Mouse (Mus musculus) mesoderm, embryonic 11.5 days (tissue): ENCODE results near the gene Furin.
A peak's percentile ranks its signal among the peaks of the same experiment; 100 is the strongest.

Experiments used
- DNase-seq: peaks from one replicate; pipeline ENCODE4 v3.0.0-alpha.2; 2012; ENCODE audit warnings: low read depth, low spot score

Gene Furin

DNA sequence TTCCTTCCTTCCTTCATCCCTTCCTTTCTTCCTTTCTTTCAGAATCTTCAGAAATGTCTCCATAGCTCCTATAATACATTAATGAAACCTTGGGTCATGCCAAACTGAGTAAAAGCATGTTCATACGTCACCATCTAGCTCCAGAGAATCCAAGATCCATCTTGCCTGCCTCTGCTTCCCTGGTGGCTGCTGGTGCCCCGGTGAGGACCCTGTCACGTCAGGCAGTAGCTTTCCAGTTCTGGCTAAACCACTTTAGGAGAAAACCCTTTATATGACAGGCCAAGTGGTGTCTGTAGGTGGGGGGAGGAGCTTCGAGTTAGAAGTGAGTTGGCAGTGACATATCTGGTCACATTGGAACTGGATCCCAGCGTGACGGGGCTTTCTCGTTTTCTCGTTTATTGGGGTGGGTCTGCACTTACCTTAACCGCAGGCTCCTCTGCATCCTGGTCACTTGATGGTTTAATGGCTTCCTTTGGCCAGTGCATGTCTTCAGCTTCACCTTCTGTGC is at the start of gene Furin:
TSS of gene Furin (minus strand) at position 249 of the 508 bp plus-strand sequence.
- DNase-seq = no peak

DNA sequence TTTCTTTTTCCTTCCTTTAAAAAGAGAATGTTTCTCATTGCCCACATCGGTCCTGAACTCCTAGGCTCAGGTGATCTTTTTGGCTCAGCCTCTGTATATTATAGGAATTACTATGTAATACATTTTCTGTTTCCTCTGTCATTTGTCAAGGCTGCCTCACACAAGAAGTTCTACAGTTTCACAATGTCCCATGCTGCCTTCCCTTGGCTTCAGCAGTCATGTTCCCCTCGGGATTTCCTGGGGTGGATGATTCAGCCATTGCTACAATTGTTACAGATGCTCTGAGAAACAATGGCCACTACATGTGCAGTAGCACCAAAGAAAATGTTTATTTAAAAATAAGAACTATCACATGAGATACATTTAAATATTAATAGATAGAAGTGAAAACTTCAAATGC is 49.5 kb upstream of the Furin start:
- DNase-seq = no peak

DNA sequence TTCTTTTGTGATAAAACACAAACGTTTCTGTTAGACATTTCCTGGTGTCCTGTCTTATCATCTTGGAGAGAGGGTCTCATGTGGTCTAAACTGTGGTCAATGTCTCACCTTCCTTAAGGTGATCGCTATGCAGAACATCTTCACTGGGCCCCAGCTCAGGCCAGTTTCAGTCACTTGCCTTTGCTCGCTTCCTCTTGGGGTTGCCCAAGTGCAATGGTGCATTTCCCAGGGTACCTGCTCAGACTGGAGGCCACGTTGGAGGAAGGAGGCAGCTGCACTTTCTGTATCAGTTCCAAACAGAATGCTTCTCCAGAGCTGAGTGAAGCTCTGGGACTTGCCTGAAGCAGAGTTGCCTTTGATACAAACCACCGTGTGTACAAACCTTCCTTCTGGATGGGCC is 48.8 kb upstream of the Furin start:
- DNase-seq = no peak

DNA sequence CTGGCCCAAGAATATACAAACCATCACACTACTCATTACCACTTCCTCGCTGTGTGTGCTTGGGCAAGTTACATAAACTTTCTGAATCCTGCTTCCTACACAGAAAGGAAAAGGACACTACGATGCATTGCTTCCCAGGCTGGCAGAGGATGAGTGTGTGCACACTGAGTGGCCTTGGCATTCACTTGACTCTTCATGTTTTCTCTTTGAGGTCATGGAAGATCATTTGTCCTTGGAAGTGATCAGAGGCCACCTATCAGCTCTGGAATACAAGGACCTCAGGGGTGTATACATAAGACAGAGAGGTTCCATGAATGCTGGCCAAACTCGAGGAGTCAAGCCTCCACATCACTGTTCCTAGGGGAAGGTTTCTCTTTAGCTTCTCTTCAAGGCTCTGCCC is 47.9 kb upstream of the Furin start:
- DNase-seq = no peak

DNA sequence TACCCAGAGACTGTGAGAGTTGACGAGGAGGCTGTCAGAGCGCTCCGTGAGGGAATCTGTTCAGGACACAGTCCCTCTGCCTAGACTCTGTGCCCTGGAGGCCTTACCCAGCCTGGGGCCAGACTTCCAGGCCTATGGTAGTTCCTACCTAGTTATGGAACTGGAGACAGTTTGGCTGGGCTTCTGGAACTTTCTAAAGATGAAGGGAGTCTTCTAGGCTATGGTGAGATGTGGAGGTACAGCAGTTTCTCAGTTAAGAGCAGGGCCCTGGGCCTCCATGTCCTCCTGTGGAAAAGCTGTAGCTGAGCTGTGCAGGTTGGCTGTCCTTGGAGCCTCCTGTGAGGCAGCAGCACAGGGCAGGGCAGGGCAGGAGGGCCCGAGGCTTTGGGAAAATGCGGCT is 47.0 kb upstream of the Furin start:
- DNase-seq = no peak

DNA sequence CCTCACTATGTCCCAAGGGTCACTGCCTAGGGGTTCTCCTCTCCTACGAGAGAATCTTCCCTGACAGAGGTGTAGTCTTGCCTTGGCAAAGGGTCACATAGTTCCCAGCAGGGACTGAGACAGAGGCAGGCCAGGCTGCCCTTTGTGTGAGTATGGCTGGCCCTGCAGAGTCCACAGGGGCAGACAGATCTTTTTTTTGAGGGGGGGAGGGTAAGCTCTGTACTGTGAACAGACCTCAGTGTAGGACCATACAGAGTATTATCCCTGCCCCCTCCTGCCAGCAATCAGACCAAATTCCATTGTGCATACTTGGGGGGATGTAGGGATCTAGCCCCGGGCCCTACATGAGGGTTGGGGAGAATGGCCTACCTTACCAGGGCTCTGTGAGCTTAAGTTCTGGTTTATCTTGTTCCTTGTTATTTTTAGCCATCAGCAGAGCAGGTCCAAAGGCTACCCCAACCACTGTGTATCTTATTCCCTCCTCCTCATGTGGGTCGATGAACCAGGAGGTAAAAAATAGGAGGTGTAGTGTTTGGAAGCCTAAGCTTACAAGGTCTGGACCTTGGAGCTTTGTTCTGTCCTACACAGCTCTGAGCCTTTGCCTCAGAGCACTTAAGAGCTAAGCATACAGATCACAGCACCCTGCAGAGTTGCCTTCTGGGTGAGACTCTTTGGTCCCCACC is 46.5 kb upstream of the Furin start:
- DNase-seq = no peak

DNA sequence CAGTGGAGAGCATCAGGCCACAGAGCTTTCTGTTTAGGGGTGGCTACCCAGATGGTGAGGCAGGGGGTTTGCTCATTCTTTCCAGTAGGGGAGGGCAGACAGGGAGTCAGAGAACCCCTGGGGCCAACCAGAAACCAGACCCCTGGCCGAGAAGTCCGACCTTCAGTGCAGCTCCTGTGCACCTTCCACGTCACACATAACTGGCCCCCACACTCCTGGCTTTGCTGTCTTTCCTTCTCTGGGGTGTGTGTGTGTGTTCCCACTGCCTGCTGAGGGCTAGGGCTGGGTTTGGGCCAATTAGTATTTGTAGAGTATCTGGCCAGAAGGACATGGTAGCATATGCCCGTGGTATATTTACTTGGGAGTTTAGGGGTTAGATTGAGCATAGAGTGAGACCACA is 45.1 kb upstream of the Furin start:
- no peak for DNase-seq

DNA sequence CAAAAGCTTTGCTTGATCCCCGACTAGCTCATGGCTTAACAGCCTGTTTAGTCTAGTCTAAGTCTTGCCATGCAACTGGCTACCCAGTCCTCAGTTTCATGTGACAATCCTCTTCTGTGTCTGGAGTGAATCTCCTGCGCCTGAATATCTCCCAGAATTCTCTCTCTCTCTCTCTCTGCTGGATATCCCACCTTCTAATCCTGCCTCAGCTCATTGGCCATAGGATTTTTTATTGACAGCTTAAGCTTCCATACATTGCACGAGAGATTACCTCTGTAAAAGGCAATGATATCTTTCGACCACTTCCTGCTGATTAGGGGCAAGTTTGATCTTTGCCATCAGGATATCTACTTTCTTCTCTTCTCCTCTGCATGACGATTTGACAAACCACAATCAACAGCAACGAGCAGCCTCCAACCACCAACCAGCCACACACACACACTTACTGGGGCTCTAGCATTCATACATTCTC is 44.4 kb upstream of the Furin start:
- DNase-seq = no peak

DNA sequence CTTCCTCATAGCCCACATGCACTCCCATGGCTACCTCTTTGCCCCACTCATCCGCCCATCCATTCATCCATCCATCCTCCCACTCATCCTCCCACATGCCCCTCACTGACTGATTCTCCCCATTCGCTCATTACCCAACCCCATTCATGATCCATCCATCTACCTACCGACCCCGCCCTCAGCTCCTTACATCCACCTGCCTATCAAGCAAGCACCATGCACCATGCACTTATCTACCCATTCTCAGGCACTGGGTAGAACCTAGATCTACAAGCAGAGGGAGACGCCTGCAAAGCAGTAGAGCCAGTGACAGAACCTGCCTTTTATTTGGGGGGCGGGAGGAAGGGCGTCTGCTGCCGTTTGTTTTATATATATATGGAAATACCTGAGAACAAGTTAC is 42.1 kb upstream of the Furin start:
- DNase-seq = no peak

DNA sequence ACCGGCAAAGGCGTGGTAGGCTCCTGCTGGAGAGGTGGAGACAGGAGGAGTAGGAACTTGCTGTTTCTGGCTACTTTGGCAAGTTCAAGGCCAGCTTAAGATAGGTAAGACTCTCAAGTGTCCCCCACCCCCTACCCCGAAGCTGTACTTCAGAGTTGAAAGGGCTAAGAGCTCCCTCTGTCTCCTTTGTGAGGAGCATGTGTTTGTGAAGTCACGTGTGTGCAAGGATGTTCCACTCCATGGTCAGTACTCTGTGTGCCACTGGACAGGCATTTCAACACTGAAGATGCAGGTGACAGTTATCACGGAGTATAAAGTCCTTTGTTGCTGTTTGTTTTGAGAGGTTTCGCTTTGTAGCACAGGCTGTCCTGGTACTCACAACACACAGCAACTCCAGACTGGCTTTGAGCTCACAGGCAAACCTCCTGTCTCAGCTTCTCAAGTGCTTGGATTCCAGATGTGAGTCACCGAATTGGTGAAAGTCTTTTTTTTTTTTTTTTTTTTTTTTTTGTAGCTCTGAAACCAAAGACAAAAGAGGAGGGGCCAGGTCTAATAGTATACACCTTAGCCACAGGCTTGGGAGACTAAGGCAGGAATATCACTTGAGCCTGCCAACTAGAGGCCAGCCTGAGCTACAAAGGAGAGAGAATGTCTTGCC is 41.1 kb upstream of the Furin start:
- DNase-seq = no peak

DNA sequence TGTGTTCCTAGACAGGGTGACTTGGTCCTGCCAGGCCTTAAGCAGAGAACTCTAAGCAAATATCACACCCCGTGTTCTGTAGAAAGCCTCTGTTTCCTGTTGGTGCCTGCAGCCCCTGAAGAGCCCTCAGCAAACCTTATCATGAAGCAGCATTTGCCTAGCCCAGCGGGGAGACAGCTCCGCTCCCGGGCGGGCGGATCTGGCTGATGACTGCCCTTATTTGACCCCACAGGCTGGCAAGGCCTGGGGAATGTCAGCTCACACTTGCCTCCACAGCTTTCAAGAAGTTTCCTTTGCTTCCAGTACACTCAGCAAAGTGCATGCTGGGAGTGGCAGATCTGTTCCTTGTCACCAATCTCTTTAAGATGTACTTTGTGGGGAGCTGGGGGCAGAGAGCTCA is 40.3 kb upstream of the Furin start:
- peak; percentile 56 for DNase-seq

DNA sequence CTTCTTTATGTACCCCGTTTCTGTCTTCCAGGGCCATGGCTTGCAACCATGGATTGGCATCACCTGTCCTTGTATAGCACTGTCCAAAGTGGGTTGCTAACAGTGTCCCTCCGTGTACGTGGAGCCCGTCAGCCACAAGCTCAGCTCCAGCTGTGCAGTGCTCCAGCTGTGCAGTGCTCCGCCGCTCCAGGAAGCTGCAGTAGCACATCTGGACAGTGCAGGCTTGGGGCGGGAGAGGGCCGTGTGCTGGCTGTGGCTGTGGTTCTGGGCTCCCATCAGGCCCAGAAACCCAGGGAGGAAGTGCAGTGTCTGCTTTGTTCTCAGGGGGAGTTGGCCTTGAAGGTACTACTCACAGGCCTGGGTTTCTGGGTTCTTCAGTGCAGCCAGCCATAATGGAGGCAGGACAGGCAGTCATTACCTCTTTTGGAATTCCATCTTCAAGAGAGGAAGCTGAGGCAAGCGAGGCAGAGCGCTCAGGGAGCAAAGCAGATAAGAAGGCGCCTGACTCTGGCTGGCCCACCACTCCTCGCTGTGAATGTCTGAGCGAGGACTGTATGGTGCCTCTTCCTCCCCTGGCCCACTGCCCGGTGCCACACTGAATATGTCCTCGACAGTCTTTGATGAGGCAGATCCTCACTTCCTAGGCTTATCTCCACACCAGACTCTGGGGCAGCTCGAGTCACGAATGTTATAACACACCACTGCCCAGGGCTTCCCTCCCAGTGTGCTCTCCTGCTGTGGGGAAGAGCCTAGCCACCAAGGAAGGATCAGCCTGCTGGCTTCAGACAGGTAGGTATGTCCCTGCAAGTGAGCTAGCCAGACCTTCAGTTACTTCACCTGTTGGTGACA is 39.4 kb upstream of the Furin start:
- DNase-seq = no peak

DNA sequence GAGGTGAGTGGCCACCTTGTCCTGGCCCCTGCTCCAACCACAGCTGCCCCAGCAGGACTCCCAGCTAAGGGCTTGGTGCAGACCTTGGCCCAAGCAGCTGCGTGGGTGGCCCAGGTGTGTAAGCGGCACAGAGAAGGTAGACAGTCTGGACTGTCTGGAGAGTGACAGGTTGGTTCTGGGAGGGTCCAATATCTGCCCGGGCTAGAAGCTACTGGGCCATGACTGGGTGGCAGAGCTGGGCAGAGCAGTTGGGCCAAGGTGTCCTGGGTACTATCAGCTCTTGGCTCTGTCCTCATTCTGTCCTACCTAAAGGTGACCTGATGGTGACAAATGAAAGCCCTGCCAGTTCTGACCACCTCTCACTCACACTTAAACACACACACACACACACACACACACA is 37.9 kb upstream of the Furin start:
- no peak for DNase-seq

DNA sequence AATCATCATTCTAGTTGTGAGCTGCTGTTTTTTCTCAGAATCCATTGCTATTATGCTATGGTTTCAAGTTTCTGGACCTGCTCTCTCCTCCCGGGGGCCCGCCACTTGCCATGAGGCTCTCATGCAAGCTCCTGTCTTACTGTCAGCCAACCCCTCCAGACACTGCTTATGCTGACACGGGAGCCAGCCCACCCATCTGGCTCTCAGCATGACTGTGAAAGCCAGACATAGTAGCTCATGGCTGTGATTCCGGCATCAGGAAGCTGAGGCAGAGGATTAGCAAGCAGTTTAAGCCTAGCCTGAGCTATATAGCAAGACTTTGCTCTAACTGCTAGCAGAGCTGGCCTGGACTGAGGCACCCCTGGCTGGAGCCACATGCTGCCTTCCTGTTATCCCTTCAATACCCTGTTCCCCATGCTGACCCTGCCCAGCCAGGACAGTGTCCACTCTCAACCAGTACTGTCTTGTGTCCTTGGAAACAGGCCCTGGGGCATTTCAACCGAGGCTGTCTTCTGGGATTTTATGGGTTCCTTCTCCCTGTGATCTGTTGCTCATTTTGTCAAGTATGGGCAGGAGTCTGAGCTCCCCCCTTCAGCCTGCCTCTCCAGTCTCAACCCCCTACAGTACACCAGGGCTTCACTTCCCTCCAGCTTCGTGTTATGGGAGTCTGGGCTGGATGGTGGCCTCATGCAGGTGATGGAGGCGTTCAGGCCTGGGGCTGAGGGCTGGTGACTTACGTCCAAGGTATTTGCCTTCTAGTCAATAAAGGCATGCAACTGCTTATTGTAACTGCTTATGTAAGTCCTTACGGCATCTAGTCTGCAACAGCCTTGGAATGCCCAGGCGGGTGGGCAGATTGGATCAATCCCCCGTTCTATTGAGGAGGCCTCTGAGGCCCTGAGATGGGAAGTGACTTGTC is 37.0 kb upstream of the Furin start:
- DNase-seq = peak; percentile 17

DNA sequence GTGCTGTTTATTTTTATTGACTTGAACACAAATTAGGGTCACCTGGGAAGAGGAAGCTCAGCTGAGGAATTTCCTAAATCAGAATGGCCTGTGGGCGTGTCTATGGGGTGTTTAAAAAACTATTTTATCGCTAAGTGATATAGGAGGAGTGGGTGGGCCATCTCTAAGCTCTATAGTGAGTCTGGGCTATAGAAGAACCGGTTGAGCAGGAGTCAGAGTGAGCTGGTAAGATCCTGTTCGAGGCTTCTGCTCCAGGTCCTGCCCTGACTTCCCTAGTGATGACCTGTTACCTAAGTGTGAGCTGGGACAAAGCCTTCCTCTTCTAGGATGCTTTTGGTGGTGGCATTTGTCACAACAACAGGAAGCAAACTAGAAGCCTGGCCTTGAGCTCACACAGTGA is 35.4 kb upstream of the Furin start:
- DNase-seq = no peak

DNA sequence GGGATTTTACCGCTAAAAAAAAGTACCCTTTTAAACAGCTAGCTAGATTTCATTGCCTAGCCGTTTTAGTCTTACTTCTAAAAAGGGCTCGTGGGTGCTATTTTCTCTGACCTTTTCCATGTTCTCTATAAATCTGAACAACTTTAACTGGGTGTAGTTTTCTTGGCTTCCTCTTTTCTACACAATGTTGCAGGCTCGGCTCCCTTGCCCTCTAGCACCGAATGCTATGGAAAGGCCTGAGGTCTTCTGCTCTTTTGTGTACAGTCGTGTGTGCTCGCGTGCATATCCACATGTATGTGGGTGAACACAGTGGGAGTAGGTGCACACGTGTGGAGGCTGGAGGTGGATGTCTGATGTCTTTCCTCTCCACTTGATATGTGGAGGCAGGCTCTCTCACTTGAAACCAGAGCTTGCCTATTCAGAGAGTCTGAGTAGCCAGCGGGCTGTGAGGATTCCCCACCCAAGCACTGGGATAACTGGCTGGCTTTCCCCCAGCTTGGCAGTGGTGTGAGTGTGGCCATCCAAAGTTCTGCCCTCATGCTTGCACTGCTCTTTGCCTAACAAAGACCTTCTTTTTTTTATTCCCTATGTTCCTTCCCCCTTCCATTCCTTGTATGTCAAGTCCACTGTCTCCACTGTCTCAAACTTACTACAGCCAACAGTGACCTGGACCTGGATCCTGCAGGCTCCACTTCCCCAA is 34.7 kb upstream of the Furin start:
- no peak for DNase-seq

DNA sequence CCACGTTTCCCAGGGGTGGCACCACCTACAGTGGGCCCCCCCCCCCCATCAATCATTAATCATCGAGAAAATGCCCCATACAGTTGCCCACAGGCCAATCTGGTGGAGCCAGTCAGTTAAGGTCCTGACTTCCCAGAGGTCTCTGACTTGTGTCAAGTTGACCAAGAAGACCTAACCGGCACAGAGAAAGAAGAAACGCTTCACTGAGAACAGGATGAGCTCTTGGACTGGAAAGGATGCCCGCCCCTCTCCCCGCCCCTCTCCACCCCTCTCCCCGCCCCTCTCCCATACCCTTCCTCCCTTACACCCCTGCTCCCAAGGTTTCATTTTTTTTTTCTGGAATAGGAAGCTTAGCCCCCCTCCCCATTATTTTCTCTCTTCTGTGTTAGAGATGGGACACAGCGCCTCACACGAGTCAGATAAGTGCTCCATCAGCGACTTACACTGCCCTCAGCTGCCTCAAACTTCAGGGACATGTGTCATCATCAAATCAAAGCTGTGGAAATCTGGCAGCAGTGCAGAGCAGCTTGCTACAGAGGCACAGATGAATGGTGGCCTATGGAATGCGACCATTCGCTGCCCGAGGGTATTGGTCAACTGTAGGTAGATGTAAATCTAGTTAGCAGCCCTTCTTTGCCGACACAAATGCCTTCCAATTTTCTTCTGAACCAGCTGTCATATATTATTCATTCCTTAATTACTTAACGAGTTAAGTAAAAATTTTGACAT is 34.0 kb upstream of the Furin start:
- peak; percentile 30 for DNase-seq

DNA sequence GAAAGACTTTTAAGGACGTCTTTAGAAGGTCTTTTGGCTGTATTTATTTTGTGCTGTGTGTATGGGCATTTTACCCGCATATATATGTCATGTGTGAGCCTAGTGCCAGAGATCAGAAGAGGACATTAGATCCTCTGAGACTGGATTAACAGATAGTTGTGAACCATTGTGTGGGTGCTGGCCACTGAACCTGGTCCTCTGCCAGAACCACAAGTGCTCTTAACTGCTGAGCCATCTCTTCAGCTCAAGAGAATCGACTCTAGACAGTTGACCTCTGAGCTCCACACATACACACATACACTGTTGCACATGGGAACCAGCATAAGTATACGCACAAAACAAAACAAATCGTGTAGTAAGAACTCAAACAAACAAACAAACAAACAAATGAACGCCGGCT is 31.3 kb upstream of the Furin start:
- DNase-seq = no peak

DNA sequence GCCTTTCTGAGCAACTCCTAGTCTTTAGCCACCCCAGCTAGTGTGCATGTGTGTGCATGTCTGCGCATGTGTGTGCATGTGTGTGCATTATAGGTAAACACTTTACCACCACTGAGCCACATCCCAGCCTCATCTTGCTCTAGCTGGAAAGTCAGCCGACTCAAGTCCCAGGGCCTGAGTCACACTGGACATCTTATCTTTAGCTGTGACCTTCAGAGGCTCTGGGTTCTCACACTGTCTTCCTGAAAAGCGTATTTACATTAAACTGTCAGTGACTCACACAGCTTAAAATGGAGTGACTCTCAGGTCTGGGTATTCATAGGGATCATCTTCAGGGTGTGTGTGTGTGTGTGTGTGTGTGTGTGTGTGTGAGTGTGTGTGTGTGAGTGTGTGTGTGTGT is 30.4 kb upstream of the Furin start:
- no peak for DNase-seq

DNA sequence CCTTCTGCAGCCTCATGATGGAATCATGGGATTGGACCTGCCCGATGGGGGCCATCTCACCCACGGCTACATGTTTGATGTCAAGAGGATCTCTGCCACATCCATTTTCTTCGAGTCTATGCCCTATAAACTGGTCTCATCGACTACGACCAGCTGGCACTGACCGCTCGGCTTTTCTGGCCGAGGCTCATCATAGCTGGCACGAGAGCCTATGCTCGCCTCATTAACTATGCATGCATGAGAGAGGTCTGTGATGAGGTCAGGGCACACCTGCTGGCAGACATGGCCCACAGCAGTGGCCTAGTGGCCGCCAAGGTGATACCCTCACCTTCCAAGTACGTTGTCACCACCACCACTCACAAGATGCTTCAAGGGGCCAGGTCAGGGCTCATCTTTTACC is 24.4 kb upstream of the Furin start:
- no peak for DNase-seq
